Mouse (Mus musculus) skeletal muscle tissue, adult 2 months (tissue): ENCODE results near the gene Ing5.
"Not testable (repeated sequence)": the region's sequence is repeated elsewhere in the genome, so short reads cannot be mapped to it uniquely, and the experiment has no call there.

Experiments used
- DNase-seq: peaks from one replicate; pipeline ENCODE4 v3.0.0-alpha.2; 2012; ENCODE audit warnings: low read depth, low spot score

Ing5 gene

DNA sequence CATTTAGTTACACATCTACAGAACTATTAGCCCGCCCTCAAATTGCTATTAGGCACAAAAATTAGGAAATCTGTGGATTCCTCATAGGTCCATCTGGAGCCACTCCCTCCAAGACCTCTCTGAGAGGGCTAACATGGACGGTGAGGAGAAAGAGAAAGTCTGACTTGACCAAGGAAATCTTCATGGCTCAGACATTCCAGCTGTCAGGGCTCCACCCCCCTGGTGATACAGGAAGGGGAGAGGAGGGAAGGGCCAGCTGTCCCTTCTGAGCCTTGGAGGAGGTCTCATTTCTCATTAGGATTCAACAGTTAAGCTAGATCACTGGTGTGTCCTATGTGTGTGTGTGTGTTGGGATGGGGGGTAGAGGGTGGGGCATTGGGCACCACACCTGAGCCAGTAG lies 57.3 kb downstream of the Ing5 start, which contains the start of gene Gal3st2:
Gene Gal3st2, plus strand, starts transcription at position 259 of the 400 bp plus-strand sequence.
- DNase-seq = not testable (repeated sequence)
